Mouse (Mus musculus): Measurements from ENCODE around the gene Cmc2.

- TF ChIP-seq POLR2A (IDR thresholded peaks at IDR 0.05; ENCODE audit: extremely low read depth, insufficient read depth, low read length): no peak
- no peak for TF ChIP-seq CTCF (IDR thresholded peaks at IDR 0.05; ENCODE audit: low read depth, low read length)
Observed at GRCm38 (mm10) chr8:116842678-116843077, 78.6 kb downstream of the Cmc2 start.
